Mouse (Mus musculus): ENCODE measurements around the gene Apobec3. TPM values are rescaled to one million over a fixed set of nuclear protein-coding genes. Genes with fewer than 3 reads are reported as not detected.
A peak's percentile ranks its signal among the peaks of the same experiment; 100 is the strongest.

The Apobec3 gene
- polyA plus RNA-seq, 1 experiment from 2014 or later: 18.4 TPM

GRCm38 (mm10) chr15:79926856-79927416, 35.5 kb downstream of the Apobec3 start:
- Histone ChIP-seq H3K36me3 (ENCODE audit: control insufficient read depth, insufficient read depth, low read length) (no peaks in the 10 kb centered on the region), H3K9ac (replicated peaks; ENCODE audit: low read depth, low read length) (no peak overlapping the region), H3K27ac (ENCODE audit: low read length) (peak overlapping the region; percentile 49; the same call in 1 of the 2 replicates), H3K9me3 (ENCODE audit: control insufficient read depth, low read depth, low read length) (no peaks in the 10 kb centered on the region), H3K27me3 (ENCODE audit: control insufficient read depth, insufficient read depth, low read length) (no peaks in the 10 kb centered on the region), H3K4me1 (ENCODE audit: control insufficient read depth, insufficient read depth, low read length) (0 out of 2 replicates have a peak, but pooled peaks cover 7% of the 10 kb centered on the region), H3K4me2 (replicated peaks; ENCODE audit: low read depth, low read length) (peak overlapping the region; percentile 50), H3K4me3 (ENCODE audit: low read depth, low read length) (peak overlapping the region; percentile 39)
- no peak for ATAC-seq (ENCODE audit: insufficient number of reproducible peaks, insufficient read depth, low FRiP score, low read depth)
- 72% methylated on average over 11 of the region's 11 CpGs for WGBS

GRCm38 (mm10) chr15:79927637-79928122, 36.2 kb downstream of the Apobec3 start:
- peak; percentile 86 for ATAC-seq (ENCODE audit: insufficient number of reproducible peaks, insufficient read depth, low FRiP score, low read depth)
- peak overlapping the region; percentile 39 for H3K4me3 ChIP-seq (ENCODE audit: low read depth, low read length)
- peak overlapping the region; percentile 50 for H3K4me2 ChIP-seq (replicated peaks; ENCODE audit: low read depth, low read length)
- H3K9ac ChIP-seq (replicated peaks; ENCODE audit: low read depth, low read length): peak overlapping the region; percentile 34
- no peaks in the 10 kb centered on the region for H3K36me3 ChIP-seq (ENCODE audit: control insufficient read depth, insufficient read depth, low read length)
- H3K4me1 ChIP-seq (ENCODE audit: control insufficient read depth, insufficient read depth, low read length): 0 out of 2 replicates have a peak, but pooled peaks cover 10% of the 10 kb centered on the region
- peak overlapping the region; percentile 49; the same call in 1 of the 2 replicates for H3K27ac ChIP-seq (ENCODE audit: low read length)
- peaks cover 4% of the 10 kb centered on the region; the same call in 1 of the 2 replicates for H3K27me3 ChIP-seq (ENCODE audit: control insufficient read depth, insufficient read depth, low read length)
- WGBS: under 1% methylated on average over 29 of the region's 29 CpGs
- no peaks in the 10 kb centered on the region for H3K9me3 ChIP-seq (ENCODE audit: control insufficient read depth, low read depth, low read length)

- Histone ChIP-seq H3K27me3 (ENCODE audit: control insufficient read depth, insufficient read depth, low read length) (peaks cover 9% of the 10 kb centered on the region), H3K9me3 (ENCODE audit: control insufficient read depth, low read depth, low read length) (no peaks in the 10 kb centered on the region), H3K36me3 (ENCODE audit: control insufficient read depth, insufficient read depth, low read length) (no peaks in the 10 kb centered on the region), H3K4me3 (ENCODE audit: low read depth, low read length) (peak overlapping the region; percentile 39; the same call in 1 of the 2 replicates), H3K9ac (replicated peaks; ENCODE audit: low read depth, low read length) (peak overlapping the region; percentile 34; the same call in 1 of the 2 replicates), H3K4me2 (replicated peaks; ENCODE audit: low read depth, low read length) (peak overlapping the region; percentile 50; the same call in 1 of the 2 replicates), H3K4me1 (ENCODE audit: control insufficient read depth, insufficient read depth, low read length) (0 out of 2 replicates have a peak, but pooled peaks cover 10% of the 10 kb centered on the region), H3K27ac (ENCODE audit: low read length) (0 out of 2 replicates have a peak overlapping the region, but pooled peaks have one; percentile 49)
- 77% methylated on average over 3 of the region's 3 CpGs for WGBS
- ATAC-seq (ENCODE audit: insufficient number of reproducible peaks, insufficient read depth, low FRiP score, low read depth): no peak
Observed at GRCm38 (mm10) chr15:79928316-79928715, 36.9 kb downstream of the Apobec3 start.

GRCm38 (mm10) chr15:79928736-79929135, 37.3 kb downstream of the Apobec3 start:
- H3K4me3 ChIP-seq (ENCODE audit: low read depth, low read length): no peak overlapping the region
- H3K9ac ChIP-seq (replicated peaks; ENCODE audit: low read depth, low read length): no peak overlapping the region
- no peaks in the 10 kb centered on the region for H3K9me3 ChIP-seq (ENCODE audit: control insufficient read depth, low read depth, low read length)
- ATAC-seq (ENCODE audit: insufficient number of reproducible peaks, insufficient read depth, low FRiP score, low read depth): no peak
- no peaks in the 10 kb centered on the region for H3K36me3 ChIP-seq (ENCODE audit: control insufficient read depth, insufficient read depth, low read length)
- no peak overlapping the region for H3K4me2 ChIP-seq (replicated peaks; ENCODE audit: low read depth, low read length)
- 0 out of 2 replicates have a peak, but pooled peaks cover 10% of the 10 kb centered on the region for H3K4me1 ChIP-seq (ENCODE audit: control insufficient read depth, insufficient read depth, low read length)
- H3K27ac ChIP-seq (ENCODE audit: low read length): no peak overlapping the region
- 74% methylated on average over 2 of the region's 2 CpGs for WGBS
- peaks cover 12% of the 10 kb centered on the region for H3K27me3 ChIP-seq (ENCODE audit: control insufficient read depth, insufficient read depth, low read length)

GRCm38 (mm10) chr15:79929734-79930133, 38.3 kb downstream of the Apobec3 start:
- Histone ChIP-seq H3K4me3 (ENCODE audit: low read depth, low read length) (no peak overlapping the region), H3K4me2 (replicated peaks; ENCODE audit: low read depth, low read length) (no peak overlapping the region), H3K27me3 (ENCODE audit: control insufficient read depth, insufficient read depth, low read length) (peaks cover 17% of the 10 kb centered on the region), H3K9ac (replicated peaks; ENCODE audit: low read depth, low read length) (no peak overlapping the region), H3K4me1 (ENCODE audit: control insufficient read depth, insufficient read depth, low read length) (0 out of 2 replicates have a peak, but pooled peaks cover 10% of the 10 kb centered on the region), H3K36me3 (ENCODE audit: control insufficient read depth, insufficient read depth, low read length) (no peaks in the 10 kb centered on the region), H3K9me3 (ENCODE audit: control insufficient read depth, low read depth, low read length) (no peaks in the 10 kb centered on the region), H3K27ac (ENCODE audit: low read length) (no peak overlapping the region)
- ATAC-seq (ENCODE audit: insufficient number of reproducible peaks, insufficient read depth, low FRiP score, low read depth): no peak
- WGBS: 83% methylated on average over 3 of the region's 3 CpGs

- H3K4me3 ChIP-seq (ENCODE audit: low read depth, low read length): peak overlapping the region; percentile 45
- no peaks in the 10 kb centered on the region for H3K9me3 ChIP-seq (ENCODE audit: control insufficient read depth, low read depth, low read length)
- no peak for ATAC-seq (ENCODE audit: insufficient number of reproducible peaks, insufficient read depth, low FRiP score, low read depth)
- no peaks in the 10 kb centered on the region for H3K36me3 ChIP-seq (ENCODE audit: control insufficient read depth, insufficient read depth, low read length)
- H3K4me2 ChIP-seq (replicated peaks; ENCODE audit: low read depth, low read length): peak overlapping the region; percentile 58
- H3K27ac ChIP-seq (ENCODE audit: low read length): no peak overlapping the region
- no peak overlapping the region for H3K9ac ChIP-seq (replicated peaks; ENCODE audit: low read depth, low read length)
- 0 out of 2 replicates have a peak, but pooled peaks cover 10% of the 10 kb centered on the region for H3K4me1 ChIP-seq (ENCODE audit: control insufficient read depth, insufficient read depth, low read length)
- WGBS: 23% methylated on average over 13 of the region's 13 CpGs
- peaks cover 17% of the 10 kb centered on the region for H3K27me3 ChIP-seq (ENCODE audit: control insufficient read depth, insufficient read depth, low read length)
Observed at GRCm38 (mm10) chr15:79931496-79932141, 40.2 kb downstream of the Apobec3 start.

DNA sequence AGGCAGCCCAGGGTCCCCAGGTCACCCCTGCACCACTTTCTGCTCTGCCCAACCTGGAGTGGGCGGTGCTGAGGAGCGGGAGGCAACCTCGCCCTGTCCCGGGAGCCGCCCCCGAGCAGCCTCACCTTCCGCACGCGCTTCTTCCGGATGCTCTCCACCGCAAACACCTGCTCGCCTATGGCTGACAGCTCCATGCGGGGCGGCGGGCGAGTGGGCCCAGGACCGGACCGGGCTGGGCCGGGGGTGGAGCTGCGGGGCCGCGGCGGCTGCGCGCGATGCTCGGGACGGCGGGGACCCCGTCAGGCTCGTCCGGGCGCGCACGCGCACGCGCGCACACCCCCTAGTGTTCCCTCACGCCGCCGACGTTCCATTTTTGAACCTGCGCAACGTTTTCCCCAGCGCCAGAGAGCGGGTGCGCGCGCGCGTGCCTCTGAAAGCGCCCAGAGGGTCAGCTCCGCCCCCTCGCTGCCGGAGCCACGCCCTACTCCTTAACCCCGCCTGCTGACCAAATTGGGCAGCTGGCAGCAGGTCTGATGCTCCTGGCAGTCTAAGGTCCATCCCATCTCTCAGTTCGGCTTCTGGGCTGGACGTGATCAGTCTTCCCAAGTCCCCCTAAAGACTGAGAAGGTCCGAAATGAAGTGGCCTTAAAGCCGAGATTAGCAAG, 41.0 kb downstream of the Apobec3 start:
- Histone ChIP-seq H3K4me2 (replicated peaks; ENCODE audit: low read depth, low read length) (peak overlapping the region; percentile 58), H3K27me3 (ENCODE audit: control insufficient read depth, insufficient read depth, low read length) (peaks cover 17% of the 10 kb centered on the region), H3K9ac (replicated peaks; ENCODE audit: low read depth, low read length) (0 out of 2 replicates have a peak overlapping the region, but pooled peaks have one; percentile 10), H3K4me1 (ENCODE audit: control insufficient read depth, insufficient read depth, low read length) (0 out of 2 replicates have a peak, but pooled peaks cover 6% of the 10 kb centered on the region), H3K36me3 (ENCODE audit: control insufficient read depth, insufficient read depth, low read length) (no peaks in the 10 kb centered on the region), H3K4me3 (ENCODE audit: low read depth, low read length) (peak overlapping the region; percentile 45), H3K9me3 (ENCODE audit: control insufficient read depth, low read depth, low read length) (no peaks in the 10 kb centered on the region), H3K27ac (ENCODE audit: low read length) (peak overlapping the region; percentile 24)
- 1% methylated on average over 62 of the region's 62 CpGs for WGBS
- peak; percentile 62 for ATAC-seq (ENCODE audit: insufficient number of reproducible peaks, insufficient read depth, low FRiP score, low read depth)

DNA sequence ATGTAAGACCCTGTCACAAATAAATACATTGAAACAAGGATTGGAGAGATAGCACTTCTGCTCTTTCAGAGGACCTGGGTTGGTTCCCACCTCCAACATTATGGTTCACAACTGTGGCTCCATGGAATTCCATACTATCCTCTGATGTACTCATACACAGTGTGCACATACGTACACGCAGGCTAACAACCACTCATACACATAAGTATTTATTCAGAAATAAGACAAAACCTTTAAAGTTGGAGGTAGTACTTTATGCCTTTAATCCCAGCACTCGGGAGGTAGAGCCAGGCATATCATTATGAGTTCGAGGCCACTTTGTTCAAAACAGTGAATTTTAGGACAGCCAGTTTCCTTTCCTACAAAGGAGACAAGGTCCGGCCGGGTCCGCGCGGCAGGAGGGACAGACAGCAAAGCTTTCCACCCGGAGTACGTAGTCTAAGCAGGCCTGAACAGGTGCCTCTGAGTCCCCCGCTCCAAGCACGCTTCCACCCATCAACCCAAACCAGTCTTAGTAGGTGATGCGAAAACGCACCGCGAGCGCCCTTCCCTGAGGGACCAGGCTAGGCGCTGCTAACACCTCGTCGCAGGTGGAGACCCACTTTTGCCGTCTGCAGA, 41.7 kb downstream of the Apobec3 start:
- Histone ChIP-seq H3K4me1 (ENCODE audit: control insufficient read depth, insufficient read depth, low read length) (0 out of 2 replicates have a peak, but pooled peaks cover 2% of the 10 kb centered on the region), H3K4me3 (ENCODE audit: low read depth, low read length) (peak overlapping the region; percentile 45), H3K27me3 (ENCODE audit: control insufficient read depth, insufficient read depth, low read length) (peaks cover 17% of the 10 kb centered on the region), H3K9me3 (ENCODE audit: control insufficient read depth, low read depth, low read length) (no peaks in the 10 kb centered on the region), H3K9ac (replicated peaks; ENCODE audit: low read depth, low read length) (no peak overlapping the region), H3K4me2 (replicated peaks; ENCODE audit: low read depth, low read length) (peak overlapping the region; percentile 58), H3K36me3 (ENCODE audit: control insufficient read depth, insufficient read depth, low read length) (no peaks in the 10 kb centered on the region), H3K27ac (ENCODE audit: low read length) (no peak overlapping the region)
- 7% methylated on average over 22 of the region's 22 CpGs for WGBS
- no peak for ATAC-seq (ENCODE audit: insufficient number of reproducible peaks, insufficient read depth, low FRiP score, low read depth)
